Mouse (Mus musculus): Measurements from ENCODE around the gene Sez6l2.

- TF ChIP-seq CTCF (IDR thresholded peaks at IDR 0.05) = no peak
- TF ChIP-seq EP300 (IDR thresholded peaks at IDR 0.05) = no peak
Measured at GRCm38 (mm10) chr7:126932652-126933051, 17.7 kb upstream of the Sez6l2 start.

Data from lung, postnatal 0 days (tissue).